Mouse (Mus musculus) ES-Bruce4 (cell line): ENCODE measurements around the gene Ppox. TPM values are rescaled to one million over a fixed set of nuclear protein-coding genes. Genes with fewer than 3 reads are reported as not detected.

Experiments used
- H3K27ac ChIP-seq: 2 replicates; pipeline ENCODE4 v1.5.1; 2012; ENCODE audit warnings: low read length, inconsistent platforms; ENCODE audit not compliant: insufficient read depth
- H3K27me3 ChIP-seq: 2 replicates; pipeline ENCODE4 v1.6.1; 2012; ENCODE audit warnings: mild to moderate bottlenecking, low read length, inconsistent platforms; ENCODE audit not compliant: control insufficient read depth, poor library complexity, insufficient read depth, severe bottlenecking
- H3K36me3 ChIP-seq: 2 replicates; pipeline ENCODE4 v1.6.1; 2012; ENCODE audit warnings: inconsistent platforms, mild to moderate bottlenecking, low read length, moderate library complexity; ENCODE audit not compliant: control insufficient read depth, poor library complexity, insufficient read depth, severe bottlenecking
- H3K4me1 ChIP-seq: one replicate; pipeline ENCODE4 v1.8.1; 2011; ENCODE audit warnings: low read length; ENCODE audit not compliant: control insufficient read depth, insufficient read depth
- H3K4me3 ChIP-seq: 2 replicates; pipeline ENCODE4 v1.5.1; 2011; ENCODE audit warnings: low read depth, mild to moderate bottlenecking, low read length
- H3K9ac ChIP-seq: 2 replicates; pipeline ENCODE4 v1.6.1; 2012; ENCODE audit warnings: low read depth, mild to moderate bottlenecking, inconsistent platforms; ENCODE audit not compliant: poor library complexity, severe bottlenecking
- H3K9me3 ChIP-seq: replicated peaks from 2 replicates; pipeline ENCODE4 v1.6.1; 2012; ENCODE audit warnings: mild to moderate bottlenecking, low read length, inconsistent platforms; ENCODE audit not compliant: control insufficient read depth, poor library complexity, insufficient read depth, severe bottlenecking
- CTCF ChIP-seq: IDR thresholded peaks from one replicate; pipeline ENCODE4 v1.8.1; 2011; ENCODE audit warnings: low read depth, low read length
- EP300 ChIP-seq: IDR thresholded peaks from 2 replicates; pipeline ENCODE4 v1.6.1; 2011; ENCODE audit warnings: low read depth, low read length; ENCODE audit not compliant: insufficient read depth
- POLR2A ChIP-seq: IDR thresholded peaks from one replicate; pipeline ENCODE4 v1.8.1; 2011; ENCODE audit warnings: low read length; ENCODE audit not compliant: insufficient read depth
- polyA plus RNA-seq: library from polyadenylated mRNA; stranded (reverse); fragments of >200 nt; gene quantifications from 2 replicates; pipeline ENCODE4 v1.2.4, GENCODE M21; 2011; ENCODE audit warnings: low read depth; ENCODE audit not compliant: missing spikeins, insufficient read depth, insufficient read length

Gene Ppox
- polyA plus RNA-seq, 1 experiment, result 25.2 TPM

DNA sequence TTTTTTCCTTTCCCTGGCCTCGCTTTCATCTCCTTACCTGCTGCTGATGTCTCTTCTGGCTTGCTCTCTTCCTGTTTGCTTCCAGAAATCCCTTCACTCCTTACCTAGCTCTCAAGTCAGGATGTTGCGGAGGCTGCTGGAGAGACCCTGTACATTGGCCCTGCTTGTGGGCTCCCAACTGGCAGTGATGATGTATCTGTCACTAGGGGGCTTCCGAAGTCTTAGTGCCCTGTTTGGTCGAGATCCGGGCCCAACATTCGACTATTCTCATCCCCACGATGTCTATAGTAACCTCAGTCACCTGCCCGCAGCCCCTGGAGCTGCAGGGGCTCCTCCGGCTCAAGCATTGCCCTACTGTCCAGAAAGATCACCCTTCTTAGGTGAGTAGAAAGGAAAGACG is 9.4 kb downstream of the Ppox start:
- peaks cover 29% of the 10 kb centered on the region for H3K36me3 ChIP-seq
- peaks cover 1% of the 10 kb centered on the region for H3K4me1 ChIP-seq
- TF ChIP-seq CTCF (no peak), EP300 (no peak), POLR2A (no peak)
- H3K4me3 ChIP-seq, result no peak overlapping the region
- H3K9me3 ChIP-seq, result no peaks in the 10 kb centered on the region
- no peaks in the 10 kb centered on the region for H3K27me3 ChIP-seq
- H3K27ac ChIP-seq, result no peak overlapping the region
- no peak overlapping the region for H3K9ac ChIP-seq

DNA sequence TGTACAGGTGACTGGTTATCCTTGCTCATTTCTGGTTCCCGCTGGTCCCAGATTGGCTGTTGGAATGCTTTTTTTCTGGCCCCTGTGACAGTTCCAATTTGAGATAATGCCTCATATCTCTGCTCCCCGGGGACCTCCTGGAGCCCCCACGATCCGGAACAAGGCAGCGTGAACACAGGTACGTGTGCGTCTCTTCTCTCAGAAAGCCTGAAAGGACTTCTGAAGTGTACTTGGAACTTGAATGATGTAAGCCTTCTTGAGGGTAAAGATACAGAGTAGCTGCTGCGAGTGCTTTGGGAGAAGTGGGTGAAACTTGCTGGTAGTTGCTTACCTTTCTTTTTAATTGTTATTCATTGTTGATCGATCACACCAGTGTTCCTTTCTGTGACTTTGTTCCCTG is 9.8 kb downstream of the Ppox start:
- Histone ChIP-seq H3K27ac (no peak overlapping the region), H3K9me3 (no peaks in the 10 kb centered on the region), H3K27me3 (no peaks in the 10 kb centered on the region), H3K9ac (peak overlapping the region; percentile 54), H3K36me3 (peaks cover 26% of the 10 kb centered on the region), H3K4me1 (peaks cover 1% of the 10 kb centered on the region), H3K4me3 (peak overlapping the region; percentile 85)
- TF ChIP-seq CTCF (no peak), EP300 (no peak), POLR2A (no peak)

DNA sequence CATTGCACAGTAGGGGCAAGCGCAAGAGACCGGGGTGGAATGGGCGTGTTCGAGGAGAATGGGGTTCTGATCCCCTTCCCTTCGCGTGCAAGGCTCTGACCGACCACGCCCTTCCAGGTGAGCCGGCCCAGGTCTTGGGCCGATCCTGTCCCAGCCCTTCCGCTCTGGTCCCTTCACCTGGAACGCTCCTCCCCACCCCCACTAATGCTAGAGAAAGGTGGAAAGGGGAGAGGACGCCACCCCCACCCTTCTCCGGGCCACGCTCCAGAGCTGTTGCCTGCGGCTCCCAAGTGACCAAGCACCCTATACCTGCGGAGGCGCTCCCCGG is 10.4 kb downstream of the Ppox start:
- peak overlapping the region; percentile 54 for H3K9ac ChIP-seq
- H3K36me3 ChIP-seq, result peaks cover 20% of the 10 kb centered on the region
- no peaks in the 10 kb centered on the region for H3K27me3 ChIP-seq
- H3K4me1 ChIP-seq, result peaks cover 1% of the 10 kb centered on the region
- H3K9me3 ChIP-seq, result no peaks in the 10 kb centered on the region
- peak overlapping the region; percentile 12; the same call in 1 of the 2 replicates for H3K27ac ChIP-seq
- TF ChIP-seq EP300 (peak; percentile 8; the same call in 1 of the 2 replicates), POLR2A (no peak)
- H3K4me3 ChIP-seq, result peak overlapping the region; percentile 85

DNA sequence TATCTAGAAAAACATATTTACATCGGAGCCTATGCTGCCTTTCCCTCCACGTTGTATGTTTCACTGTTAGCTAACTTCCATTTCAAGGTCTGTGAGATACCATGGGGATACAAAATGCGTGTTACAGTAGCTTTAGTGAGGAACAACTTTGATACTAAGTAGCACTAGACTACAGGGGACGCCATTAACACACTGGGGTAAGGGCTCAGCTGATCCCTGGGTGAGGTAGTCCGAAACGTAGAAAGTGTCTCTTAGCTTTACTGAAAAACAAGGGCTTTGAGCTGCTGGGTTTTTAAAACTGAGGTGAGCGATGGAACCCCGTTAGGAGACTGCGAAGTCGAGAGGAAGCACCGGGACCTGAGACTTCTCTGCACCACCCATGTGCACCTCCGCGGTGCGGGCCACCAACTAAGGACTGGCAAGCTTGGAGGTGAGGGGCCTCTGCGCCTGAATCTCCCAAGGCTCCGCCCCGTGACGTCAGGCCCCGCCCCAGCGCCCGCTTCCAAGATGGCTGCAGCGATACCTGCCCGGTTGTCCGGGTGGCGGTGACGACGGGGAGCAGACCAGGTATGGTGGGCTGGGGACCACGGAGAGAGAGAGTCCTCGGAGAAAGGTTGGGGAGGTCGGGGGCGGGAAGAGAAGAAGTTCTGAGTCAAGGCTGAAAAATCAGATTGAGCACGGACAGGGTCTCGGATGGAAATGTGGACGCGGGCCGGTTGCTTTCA is 11.0 kb downstream of the Ppox start, which contains the start of gene B4galt3:
B4galt3 (plus strand) TSS at position 481 of the 725 bp plus-strand sequence.
- TF ChIP-seq EP300 (peak; percentile 53; the same call in 1 of the 2 replicates), POLR2A (peak; percentile 97), CTCF (no peak)
- H3K9me3 ChIP-seq, result no peaks in the 10 kb centered on the region
- peak within 1 kb of the TSS; percentile 85 for H3K4me3 ChIP-seq
- H3K27me3 ChIP-seq, result no peaks in the 10 kb centered on the region
- H3K27ac ChIP-seq, result peak within 1 kb of the TSS; percentile 55
- H3K4me1 ChIP-seq, result peaks cover 1% of the 10 kb centered on the region
- peaks cover 14% of the 10 kb centered on the region for H3K36me3 ChIP-seq
- H3K9ac ChIP-seq, result peak within 1 kb of the TSS; percentile 54

DNA sequence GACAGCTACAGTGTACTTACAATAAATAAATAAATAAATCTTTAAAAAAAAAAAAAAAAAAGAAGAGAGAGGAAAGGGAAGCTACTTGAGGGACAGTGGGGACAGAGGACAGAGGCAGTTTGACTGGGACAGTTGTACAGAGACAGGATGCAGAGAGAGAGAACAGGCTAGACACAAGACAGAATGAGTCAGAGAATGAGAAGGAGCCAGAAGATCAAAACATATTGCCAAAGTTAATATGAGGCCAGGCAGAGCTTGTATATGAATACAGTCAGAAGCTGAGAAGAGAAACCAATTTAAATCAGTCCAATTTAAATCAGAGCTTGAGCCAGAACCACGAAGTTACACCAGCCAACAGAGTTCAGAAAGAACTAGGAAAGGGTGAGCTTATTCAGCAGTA is 12.6 kb downstream of the Ppox start:
- H3K27me3 ChIP-seq, result no peaks in the 10 kb centered on the region
- H3K27ac ChIP-seq, result 0 out of 2 replicates have a peak overlapping the region, but pooled peaks have one; percentile 26
- H3K4me1 ChIP-seq, result peaks cover 1% of the 10 kb centered on the region
- no peak overlapping the region for H3K4me3 ChIP-seq
- TF ChIP-seq EP300, result no peak
- TF ChIP-seq POLR2A, result no peak
- TF ChIP-seq CTCF, result no peak
- H3K9ac ChIP-seq, result no peak overlapping the region
- no peaks in the 10 kb centered on the region for H3K9me3 ChIP-seq
- peaks cover 5% of the 10 kb centered on the region; the same call in 1 of the 2 replicates for H3K36me3 ChIP-seq

DNA sequence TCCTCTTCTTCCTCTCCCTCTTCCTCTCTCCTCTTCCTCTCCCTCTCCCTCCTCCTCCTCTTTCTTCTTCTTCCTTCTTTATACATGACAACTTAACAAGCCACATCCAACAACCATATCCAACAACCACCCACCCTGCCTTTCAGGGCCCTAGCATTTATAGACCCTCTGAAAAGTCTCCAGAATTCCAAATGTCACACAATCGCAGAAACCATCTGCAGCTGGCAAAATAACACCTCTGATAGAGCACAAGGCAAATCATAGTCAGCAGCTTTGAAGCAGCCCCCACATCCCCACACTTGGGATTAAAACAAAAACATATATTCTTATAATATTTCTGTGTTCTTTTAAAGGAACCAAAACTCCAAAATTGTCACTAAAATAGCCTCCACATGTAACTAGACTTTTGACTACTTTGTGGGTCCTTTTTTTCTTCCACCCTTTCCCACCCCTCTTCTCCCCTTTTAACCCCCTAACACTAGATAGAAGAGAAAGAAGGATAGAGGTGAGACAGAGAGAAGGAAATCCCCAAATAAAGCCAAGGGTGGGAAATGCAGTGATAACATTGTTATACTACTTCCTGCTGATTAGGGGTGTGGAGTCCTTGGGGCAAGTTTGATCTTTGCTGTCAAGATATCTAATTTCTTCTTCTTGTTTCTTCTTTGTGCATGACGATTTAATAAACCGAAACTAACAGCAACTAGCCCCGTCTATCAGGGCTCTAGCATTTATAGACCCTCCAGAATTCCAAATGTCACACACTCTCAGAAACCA is 14.8 kb downstream of the Ppox start:
- H3K9me3 ChIP-seq, result no peaks in the 10 kb centered on the region
- no peak overlapping the region for H3K4me3 ChIP-seq
- H3K36me3 ChIP-seq, result no peaks in the 10 kb centered on the region
- H3K9ac ChIP-seq, result no peak overlapping the region
- no peak for TF ChIP-seq POLR2A
- TF ChIP-seq CTCF, result no peak
- no peak for TF ChIP-seq EP300
- H3K4me1 ChIP-seq, result peaks cover under 1% of the 10 kb centered on the region
- H3K27ac ChIP-seq, result no peak overlapping the region
- H3K27me3 ChIP-seq, result no peaks in the 10 kb centered on the region
